Mouse (Mus musculus) liver, embryonic 14.5 days (tissue): Measurements from ENCODE around the gene Serpinf2. TPM values are rescaled to one million over a fixed set of nuclear protein-coding genes. Genes with fewer than 3 reads are reported as not detected.
A peak's percentile ranks its signal among the peaks of the same experiment; 100 is the strongest.

Source experiments
- ATAC-seq: fragments of 200-750 bp; cut with Nextera tagmentation; 2 replicates; pipeline ENCODE4 v1.8.0; 2017; ENCODE audit warnings: moderate number of reproducible peaks, mild to moderate bottlenecking, moderate library complexity; ENCODE audit not compliant: insufficient read depth
- DNase-seq, 3 experiments: peaks; one replicate each; pipeline ENCODE4 v3.0.0-alpha.2; 2012 to 2013; ENCODE audit warnings: low read depth in 3 of 3, low spot score in 3 of 3
- H3K27ac ChIP-seq: fragments of 300-500 bp; sonication (generic); 2 replicates; pipeline ENCODE4 v1.5.1; 2014; ENCODE audit warnings: moderate library complexity, mild to moderate bottlenecking, control low read depth, inconsistent platforms
- H3K27me3 ChIP-seq: fragments of 300-500 bp; sonication (generic); 2 replicates; pipeline ENCODE4 v1.6.1; 2014; ENCODE audit warnings: mild to moderate bottlenecking, low read length, moderate library complexity; ENCODE audit not compliant: control insufficient read depth, insufficient read depth
- H3K36me3 ChIP-seq: fragments of 300-500 bp; sonication (generic); replicated peaks from 2 replicates; pipeline ENCODE4 v1.6.1; 2014; ENCODE audit warnings: low read depth; ENCODE audit not compliant: control insufficient read depth, insufficient read depth
- H3K4me1 ChIP-seq, 2 experiments: fragments of 200-500 bp in 1 of 2; fragments of 300-500 bp in 1 of 2; sonication (generic) in 1 of 2; replicated peaks; 2 replicates each; pipeline ENCODE4 v1.6.1; 2012 to 2014; ENCODE audit warnings: antibody characterized with exemption in 1 of 2, inconsistent platforms in 1 of 2, low read length in 1 of 2; ENCODE audit not compliant: control insufficient read depth in 2 of 2, insufficient read depth in 2 of 2
- H3K4me2 ChIP-seq: fragments of 300-500 bp; sonication (generic); 2 replicates; pipeline ENCODE4 v1.6.1; 2014; ENCODE audit warnings: low read depth, mild to moderate bottlenecking, control low read depth, moderate library complexity
- H3K4me3 ChIP-seq, 2 experiments: fragments of 200-500 bp in 1 of 2; fragments of 300-500 bp in 1 of 2; sonication (generic) in 1 of 2; 2 replicates each; pipeline ENCODE4 v1.5.1; 2012 to 2014; ENCODE audit warnings: low read depth in 2 of 2, low read length in 2 of 2, mild to moderate bottlenecking in 2 of 2, control low read depth in 1 of 2, inconsistent platforms in 1 of 2, moderate library complexity in 1 of 2; ENCODE audit not compliant: insufficient read depth in 1 of 2
- H3K9ac ChIP-seq: fragments of 300-500 bp; sonication (generic); replicated peaks from 2 replicates; pipeline ENCODE4 v1.6.1; 2014; ENCODE audit warnings: mild to moderate bottlenecking, control low read depth, moderate library complexity
- H3K9me3 ChIP-seq: fragments of 300-500 bp; sonication (generic); 2 replicates; pipeline ENCODE4 v1.6.1; 2016; ENCODE audit warnings: low read length, mixed read lengths; ENCODE audit not compliant: control insufficient read depth
- CTCF ChIP-seq: IDR thresholded peaks from 2 replicates; pipeline ENCODE4 v1.5.1; 2016; ENCODE audit warnings: antibody characterized with exemption, low read depth, control low read depth
- EP300 ChIP-seq: IDR thresholded peaks from 2 replicates; pipeline ENCODE4 v1.6.1; 2016; ENCODE audit warnings: antibody characterized with exemption, low read depth
- WGBS: fragments of 180-500 bp; shearing (Covaris S2); extraction: QIAGEN DNeasy Blood & Tissue Kit; methylation state at CpG from one replicate; pipeline ENCODE4 v1.1.7; 2014; ENCODE audit not compliant: insufficient replicate concordance; 5-methylcytosine and 5-hydroxymethylcytosine counted together
- polyA plus RNA-seq, 2 experiments: library from polyadenylated mRNA; depleted of rRNA in 1 of 2; stranded (reverse) in 1 of 2; unstranded in 1 of 2; fragments of >200 nt; fragmentation: Nextera tagmentation in 1 of 2; extraction: Ambion mirVana in 1 of 2; gene quantifications; 2 replicates each; pipeline versions ENCODE4 v1.2.1 to v1.2.3; 2012 to 2014

The Serpinf2 gene
- polyA plus RNA-seq (2012; rRNA removed), result 474 and 506 TPM in 2 replicates
- polyA plus RNA-seq (2014; fragmentation: Nextera tagmentation; extraction: Ambion mirVana), result 304 and 336 TPM in 2 replicates

- peaks cover 35% of the 10 kb centered on the region for H3K36me3 ChIP-seq
- ATAC-seq (peak; percentile 58), DNase-seq (no peak)
- H3K9me3 ChIP-seq, result peaks cover 3% of the 10 kb centered on the region
- 0 out of 2 replicates have a peak, but pooled peaks have one; percentile 28 for TF ChIP-seq EP300
- no peak for TF ChIP-seq CTCF
- H3K4me1 ChIP-seq, result 0 out of 4 replicates have a peak, but pooled peaks cover 0 to 2% of the 10 kb centered on the region in 2 experiments
- H3K4me2 ChIP-seq, result no peak within 1 kb of the TSS
- H3K4me3 ChIP-seq, result peak within 1 kb of the TSS; percentile 33 to 56
- H3K9ac ChIP-seq, result no peak within 1 kb of the TSS; the same call in 1 of the 2 replicates
- no peak within 1 kb of the TSS for H3K27ac ChIP-seq
- H3K27me3 ChIP-seq, result no peaks in the 10 kb centered on the region
- WGBS, result 71% methylated on average over 6 of the region's 6 CpGs
These were observed at the start of gene Serpinf2 for GRCm38 (mm10) chr11:75439363-75439762. Serpinf2 (minus strand) TSS chr11:75439591.

- 13% methylated on average over 6 of the region's 6 CpGs for WGBS
These were observed 48.1 kb upstream of the Serpinf2 start for GRCm38 (mm10) chr11:75487496-75487895.

GRCm38 (mm10) chr11:75486601-75487285, 47.4 kb upstream of the Serpinf2 start, which contains the start of gene Prpf8:
Prpf8 (plus strand) TSS chr11:75486816.
- peak within 1 kb of the TSS; percentile 99 for H3K4me2 ChIP-seq
- WGBS, result under 1% methylated on average over 52 of the region's 52 CpGs
- peak within 1 kb of the TSS; percentile 55 for H3K27ac ChIP-seq
- H3K4me1 ChIP-seq, result peaks cover 8 to 11% of the 10 kb centered on the region in 2 experiments
- peaks cover 31% of the 10 kb centered on the region for H3K36me3 ChIP-seq
- ATAC-seq (peak; percentile 98), DNase-seq (peak; percentile 96 to 97 (median 97))
- TF ChIP-seq CTCF (no peak), EP300 (no peak)
- no peaks in the 10 kb centered on the region for H3K9me3 ChIP-seq
- peak within 1 kb of the TSS; percentile 97 for H3K9ac ChIP-seq
- H3K27me3 ChIP-seq, result no peaks in the 10 kb centered on the region
- H3K4me3 ChIP-seq, result peak within 1 kb of the TSS; percentile 74 to 100

More at GRCm38 (mm10) chr11:75487496-75487895, 48.1 kb upstream of the Serpinf2 start:
- no peaks in the 10 kb centered on the region for H3K9me3 ChIP-seq
- H3K4me1 ChIP-seq, result peaks cover 8 to 11% of the 10 kb centered on the region in 2 experiments
- H3K27ac ChIP-seq, result no peak overlapping the region
- H3K4me3 ChIP-seq, result peak overlapping the region; percentile 74 to 100
- H3K9ac ChIP-seq, result peak overlapping the region; percentile 97
- peaks cover 39% of the 10 kb centered on the region for H3K36me3 ChIP-seq
- DNase-seq (no peak), ATAC-seq (no peak)
- peak overlapping the region; percentile 99 for H3K4me2 ChIP-seq
- TF ChIP-seq CTCF (no peak), EP300 (no peak)
- H3K27me3 ChIP-seq, result no peaks in the 10 kb centered on the region

- ATAC-seq, result no peak
- H3K4me3 ChIP-seq, result peak overlapping the region in 1 of 2 experiments; percentile 100; a peak in 2 of 4 replicates
These were observed 46.8 kb upstream of the Serpinf2 start for GRCm38 (mm10) chr11:75486192-75486591.

GRCm38 (mm10) chr11:75473376-75473775, 34.0 kb upstream of the Serpinf2 start:
- Histone ChIP-seq H3K36me3 (no peaks in the 10 kb centered on the region), H3K4me1 (peaks cover 18 to 22% of the 10 kb centered on the region in 2 experiments), H3K27ac (no peak overlapping the region), H3K27me3 (no peaks in the 10 kb centered on the region), H3K4me3 (no peak overlapping the region), H3K4me2 (0 out of 2 replicates have a peak overlapping the region, but pooled peaks have one; percentile 0), H3K9me3 (no peaks in the 10 kb centered on the region), H3K9ac (0 out of 2 replicates have a peak overlapping the region, but pooled peaks have one; percentile 7)
- WGBS, result 73% methylated on average over 7 of the region's 7 CpGs
- ATAC-seq (no peak), DNase-seq (no peak)
- no peak for TF ChIP-seq CTCF
- TF ChIP-seq EP300, result no peak

More at GRCm38 (mm10) chr11:75486192-75486591, 46.8 kb upstream of the Serpinf2 start:
- 19% methylated on average over 3 of the region's 3 CpGs for WGBS
- no peak for DNase-seq
- no peak for TF ChIP-seq EP300
- Histone ChIP-seq H3K27me3 (no peaks in the 10 kb centered on the region), H3K4me1 (peaks cover 8 to 11% of the 10 kb centered on the region in 2 experiments), H3K27ac (no peak overlapping the region), H3K4me2 (peak overlapping the region; percentile 44), H3K9me3 (no peaks in the 10 kb centered on the region), H3K9ac (no peak overlapping the region), H3K36me3 (peaks cover 26% of the 10 kb centered on the region)
